Mouse (Mus musculus) adrenal gland (tissue): ENCODE data around the gene Ccl20.

ENCODE experiments used
- intact Hi-C: fragments of 180-260 bp; cut with DNase I; formaldehyde crosslinking; loops from one replicate; pipeline ENCODE4 v1.15.1; 2025

Gene Ccl20

GRCm38 (mm10) chr1:83138721-83139120 lies 22.2 kb downstream of the Ccl20 start:
- intact Hi-C loops, result no loop called here

DNA sequence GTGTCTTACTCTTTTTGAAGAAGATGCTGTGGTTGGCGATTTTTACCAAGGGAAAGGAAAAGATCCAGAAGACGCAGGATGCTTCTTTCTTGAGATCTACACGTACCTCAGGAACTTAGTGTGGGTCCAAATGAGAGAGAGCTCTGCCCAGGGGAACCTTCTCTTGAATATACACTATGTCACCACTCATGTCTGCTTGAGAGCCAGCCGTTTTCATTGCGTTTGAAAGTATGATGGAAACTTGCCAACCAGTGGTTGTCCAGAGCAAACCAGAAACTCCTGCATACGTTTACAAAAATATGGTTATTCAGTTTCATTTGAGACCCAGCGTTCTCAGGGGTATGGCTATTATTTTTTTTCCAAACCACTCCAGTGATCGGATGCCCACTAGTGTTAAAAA lies 24.9 kb downstream of the Ccl20 start:
- intact Hi-C loops, result no loop called here

- intact Hi-C loops, result no loop called here
Observed at GRCm38 (mm10) chr1:83142055-83142454, 25.5 kb downstream of the Ccl20 start.

DNA sequence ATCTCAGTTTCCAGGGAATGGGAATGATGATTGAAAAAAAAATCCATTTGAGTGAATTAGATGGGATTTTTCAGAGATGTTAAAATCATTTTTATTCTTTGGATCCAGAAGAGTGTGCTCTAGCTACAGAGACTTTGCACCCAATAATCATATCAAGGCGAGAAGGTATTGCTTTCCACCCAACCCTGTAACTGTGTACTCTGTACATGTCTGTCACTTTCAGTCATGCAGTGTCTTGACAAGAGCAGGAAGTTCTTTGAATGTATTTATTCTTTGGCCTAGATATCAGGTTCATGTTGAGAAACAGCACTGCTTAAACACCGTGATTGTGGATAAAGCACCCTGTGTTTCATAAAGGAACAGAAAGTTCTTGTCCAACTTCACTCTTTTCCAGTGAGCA lies 30.0 kb downstream of the Ccl20 start:
- intact Hi-C loops, result no loop called here

- intact Hi-C loops, result loop anchor here (5.0 kb wide), 1 partner anchor 83 kb away; no protein-coding TSS in a partner anchor
Observed at GRCm38 (mm10) chr1:83150227-83150626, 33.7 kb downstream of the Ccl20 start.

- intact Hi-C loops, result loop anchor here (5.0 kb wide), 1 partner anchor 86 kb away; no protein-coding TSS in a partner anchor
Observed at GRCm38 (mm10) chr1:83152961-83153360, 36.4 kb downstream of the Ccl20 start.

DNA sequence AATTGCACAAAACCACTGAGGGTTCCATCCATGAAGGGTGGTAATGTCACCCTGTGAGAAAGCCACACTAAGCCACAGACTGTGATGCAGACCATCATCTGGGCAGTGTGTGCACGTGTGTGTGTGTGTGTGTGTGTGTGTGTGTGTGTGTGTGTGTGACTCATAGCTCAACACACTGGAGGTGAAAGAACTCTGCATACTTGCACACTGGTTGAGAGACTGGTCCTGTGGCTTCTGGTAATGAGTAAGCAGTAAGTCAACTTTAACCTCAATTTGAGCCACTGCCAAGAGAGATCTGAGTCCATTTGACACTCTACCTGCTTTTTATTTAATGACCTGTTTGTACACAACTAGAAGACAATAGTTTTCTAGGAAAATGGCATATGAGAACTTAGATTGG lies 40.3 kb downstream of the Ccl20 start:
- intact Hi-C loops, result no loop called here

GRCm38 (mm10) chr1:83159603-83160002 lies 43.0 kb downstream of the Ccl20 start, which contains the start of gene Daw1:
Daw1 (plus strand) TSS chr1:83159752.
- intact Hi-C loops, result no loop called here

DNA sequence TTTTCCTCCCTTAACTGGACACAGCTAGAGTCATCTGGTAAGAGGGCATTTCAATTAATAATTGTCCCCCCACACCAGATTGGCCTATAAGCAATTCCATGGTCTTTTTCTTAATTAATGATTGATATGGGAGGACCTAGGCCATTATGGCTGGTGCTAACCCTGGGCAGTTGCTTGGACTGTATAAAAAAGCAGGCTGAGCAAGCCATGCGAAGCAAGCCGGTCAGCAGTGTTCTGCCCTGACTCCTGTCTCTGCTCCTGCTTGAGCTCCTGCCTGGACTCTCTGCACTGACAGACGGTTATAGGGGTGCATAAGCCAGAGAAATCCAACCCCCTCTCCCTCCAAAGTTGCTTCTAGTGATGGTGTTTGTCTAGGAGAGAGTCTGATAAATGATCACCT lies 45.1 kb downstream of the Ccl20 start:
- intact Hi-C loops, result no loop called here

DNA sequence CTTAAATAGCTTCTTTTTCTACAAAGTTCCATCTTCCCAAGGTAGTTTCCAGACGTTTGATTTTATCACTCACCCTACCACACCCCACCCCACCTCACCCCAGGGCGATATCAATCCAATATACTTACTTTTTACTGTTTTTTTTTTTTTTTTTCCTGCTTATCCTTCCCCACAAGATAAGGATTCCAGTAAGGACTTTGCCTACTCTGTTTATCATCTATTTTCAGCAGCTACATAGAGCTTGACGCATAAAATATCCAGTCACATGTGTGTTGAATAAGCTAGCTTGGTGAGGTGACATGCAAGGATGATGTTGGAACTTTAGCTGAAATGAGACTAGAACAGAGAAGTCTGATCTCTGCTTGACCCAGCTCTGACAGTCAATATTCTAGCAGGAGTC lies 47.5 kb downstream of the Ccl20 start:
- intact Hi-C loops, result no loop called here
